Mouse (Mus musculus) myocyte (in vitro differentiated cells): ENCODE measurements around the gene Orai2. TPM values are rescaled to one million over a fixed set of nuclear protein-coding genes. Genes with fewer than 3 reads are reported as not detected.
"Not testable (repeated sequence)": the region's sequence is repeated elsewhere in the genome, so short reads cannot be mapped to it uniquely, and the experiment has no call there.

ENCODE experiments used
- H3K27me3 ChIP-seq: one replicate; pipeline ENCODE4 v1.6.1; 2011; ENCODE audit not compliant: control insufficient read depth, insufficient read depth, insufficient read length
- H3K36me3 ChIP-seq: one replicate; pipeline ENCODE4 v1.6.1; 2011; ENCODE audit not compliant: control insufficient read depth, insufficient read depth
- H3K4me2 ChIP-seq: one replicate; pipeline ENCODE4 v1.6.1; 2011; ENCODE audit warnings: low read depth, control low read depth
- H3K4me3 ChIP-seq: one replicate; pipeline ENCODE4 v1.5.1; 2011; ENCODE audit warnings: mild to moderate bottlenecking, control low read depth, moderate library complexity
- H3K79me2 ChIP-seq: one replicate; pipeline ENCODE4 v1.6.1; 2011; ENCODE audit not compliant: control insufficient read depth, insufficient read depth
- H3ac ChIP-seq: one replicate; pipeline ENCODE4 v1.6.1; 2011; ENCODE audit not compliant: control insufficient read depth, insufficient read length
- CEBPB ChIP-seq: IDR thresholded peaks from 2 replicates; pipeline ENCODE4 v1.6.1; 2011; ENCODE audit warnings: mild to moderate bottlenecking, moderate library complexity; ENCODE audit not compliant: poor library complexity, insufficient read depth, severe bottlenecking
- E2F4 ChIP-seq: IDR thresholded peaks from one replicate; pipeline ENCODE4 v1.6.1; 2011; ENCODE audit warnings: mild to moderate bottlenecking, control low read depth, moderate library complexity; ENCODE audit not compliant: insufficient read depth
- MAX ChIP-seq: IDR thresholded peaks from one replicate; pipeline ENCODE4 v1.6.1; 2011; ENCODE audit warnings: low read depth, mild to moderate bottlenecking, control low read depth
- MYOD1 ChIP-seq, 3 experiments: IDR thresholded peaks; one replicate each; pipeline ENCODE4 v1.6.1; 2011; ENCODE audit warnings: control low read depth in 2 of 3, low read depth in 2 of 3, mild to moderate bottlenecking in 2 of 3, moderate library complexity in 1 of 3; ENCODE audit not compliant: insufficient read length in 2 of 3, control insufficient read depth in 1 of 3
- MYOG ChIP-seq, 3 experiments: IDR thresholded peaks; one replicate each; pipeline ENCODE4 v1.6.1; 2011; ENCODE audit warnings: control low read depth in 2 of 3, low read depth in 2 of 3, mild to moderate bottlenecking in 2 of 3; ENCODE audit not compliant: insufficient read length in 2 of 3, control insufficient read depth in 1 of 3, insufficient read depth in 1 of 3
- POLR2A ChIP-seq: IDR thresholded peaks from one replicate; pipeline ENCODE4 v1.6.1; 2011; ENCODE audit warnings: low read depth, mild to moderate bottlenecking, control low read depth, moderate library complexity; ENCODE audit not compliant: insufficient read length
- POLR2AphosphoS2 ChIP-seq: IDR thresholded peaks from one replicate; pipeline ENCODE4 v1.6.1; 2011; ENCODE audit warnings: low read depth, control low read depth; ENCODE audit not compliant: insufficient read length
- REST ChIP-seq: IDR thresholded peaks from one replicate; pipeline ENCODE4 v1.6.1; 2011; ENCODE audit warnings: mild to moderate bottlenecking, control low read depth, moderate library complexity; ENCODE audit not compliant: insufficient read depth, insufficient read length
- SRF ChIP-seq: IDR thresholded peaks from one replicate; pipeline ENCODE4 v1.6.1; 2011; ENCODE audit warnings: low read depth; ENCODE audit not compliant: control insufficient read depth, insufficient read length
- TCF12 ChIP-seq: IDR thresholded peaks from one replicate; pipeline ENCODE4 v1.6.1; 2011; ENCODE audit warnings: mild to moderate bottlenecking, control low read depth; ENCODE audit not compliant: poor library complexity, insufficient read depth, severe bottlenecking
- TCF3 ChIP-seq: IDR thresholded peaks from one replicate; pipeline ENCODE4 v1.6.1; 2011; ENCODE audit warnings: low read depth, control low read depth; ENCODE audit not compliant: insufficient read length
- USF1 ChIP-seq: IDR thresholded peaks from one replicate; pipeline ENCODE4 v1.6.1; 2011; ENCODE audit warnings: low read depth, mild to moderate bottlenecking, control low read depth, moderate library complexity
- polyA plus RNA-seq: library from polyadenylated mRNA; unstranded; fragments of >200 nt; fragmentation: generic; extraction: Trizol; gene quantifications from one replicate; pipeline ENCODE4 v1.2.1, GENCODE M21; 2012; ENCODE audit warnings: missing spikeins

Gene Orai2
- polyA plus RNA-seq, 1 experiment = 18.2 TPM

DNA sequence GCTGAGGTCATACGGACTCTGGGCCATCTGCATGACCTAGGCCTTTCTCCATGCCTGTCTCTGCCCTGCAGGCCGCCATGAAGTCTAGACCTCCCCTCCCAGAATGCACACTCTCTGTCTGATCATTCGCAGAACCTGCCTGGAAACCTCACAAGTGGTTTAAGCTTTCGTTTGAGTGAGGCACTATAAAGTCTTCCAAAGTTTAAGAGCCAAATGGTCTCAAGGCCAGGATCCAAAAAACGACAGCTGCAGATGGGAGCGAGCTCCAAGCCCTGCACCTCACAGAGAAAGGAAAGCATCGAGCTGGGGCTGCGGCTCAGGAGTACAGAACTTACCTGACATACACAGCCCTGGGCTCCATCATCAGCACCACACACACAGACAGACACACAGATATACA, 18.1 kb downstream of the Orai2 start:
- Histone ChIP-seq H3K4me2 (no peak overlapping the region), H3K36me3 (no peaks in the 10 kb centered on the region), H3K27me3 (no peaks in the 10 kb centered on the region), H3K4me3 (no peak overlapping the region), H3K79me2 (no peaks in the 10 kb centered on the region), H3ac (no peak overlapping the region)
- TF ChIP-seq POLR2AphosphoS2 (no peak), E2F4 (no peak), TCF3 (no peak), TCF12 (no peak), CEBPB (no peak), MYOG (IDR thresholded peaks at IDR 0.05; ENCODE audit: control insufficient read depth in 1 of 3, insufficient read depth in 1 of 3, insufficient read length in 2 of 3, low read depth in 2 of 3) (no peak), USF1 (no peak), MAX (no peak), POLR2A (no peak), SRF (no peak)

DNA sequence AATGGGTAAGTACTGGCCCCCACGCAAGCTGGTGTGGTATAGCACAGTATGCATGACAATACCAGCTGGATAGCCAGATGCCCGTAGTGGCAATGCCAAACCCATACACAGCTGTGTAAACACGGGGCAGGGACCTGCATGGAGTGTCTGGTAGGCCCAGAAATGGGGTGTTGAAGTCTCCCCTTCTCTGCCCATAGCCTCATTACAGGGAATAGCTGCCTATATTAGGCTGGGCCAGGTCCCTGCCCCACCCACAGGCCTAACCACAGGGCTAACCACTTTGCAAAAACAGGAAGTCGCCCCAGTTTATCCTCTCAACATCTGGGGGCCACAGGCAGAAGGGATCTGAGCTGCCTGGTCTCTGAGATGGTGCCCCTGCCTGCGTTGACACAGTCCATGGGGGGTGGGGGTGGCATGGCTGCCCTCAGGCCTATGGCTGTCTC, 21.4 kb downstream of the Orai2 start:
- H3K4me3 ChIP-seq, H3ac ChIP-seq, H3K79me2 ChIP-seq, H3K36me3 ChIP-seq, H3K27me3 ChIP-seq: not testable (repeated sequence)
- H3K4me2 ChIP-seq = peak overlapping the region; percentile 12
- TF ChIP-seq TCF12 (peak; percentile 76), TCF3 (peak; percentile 42), MYOG (IDR thresholded peaks at IDR 0.05; ENCODE audit: control insufficient read depth in 1 of 3, insufficient read depth in 1 of 3, insufficient read length in 2 of 3, low read depth in 2 of 3) (peak in 1 of 3 experiments; percentile 30), MYOD1 (IDR thresholded peaks at IDR 0.05; ENCODE audit: control insufficient read depth in 1 of 3, insufficient read length in 2 of 3, low read depth in 2 of 3) (peak; percentile 25 to 88 (median 77))

DNA sequence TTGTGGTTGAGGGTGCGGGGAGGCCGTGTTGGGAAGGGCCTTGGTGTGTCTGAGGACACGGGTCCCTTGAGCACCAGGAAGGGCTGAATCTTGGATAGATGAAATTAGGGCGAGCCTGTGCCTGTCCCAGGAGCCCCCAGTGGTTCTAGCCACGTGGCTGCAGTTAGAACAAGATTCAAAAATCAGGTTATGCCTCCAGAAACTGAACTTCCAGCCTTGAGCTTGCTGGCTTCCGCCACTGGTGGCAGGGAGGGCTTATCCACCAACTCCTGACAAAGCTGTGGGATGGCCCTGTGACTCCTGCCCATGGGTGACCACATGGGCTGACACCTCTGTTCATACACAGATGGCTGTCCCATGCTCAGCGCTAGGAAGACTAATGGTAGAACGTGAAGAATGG, 22.8 kb downstream of the Orai2 start:
- no peak overlapping the region for H3K4me3 ChIP-seq
- H3K79me2 ChIP-seq = no peaks in the 10 kb centered on the region
- H3K27me3 ChIP-seq = no peaks in the 10 kb centered on the region
- no peaks in the 10 kb centered on the region for H3K36me3 ChIP-seq
- H3K4me2 ChIP-seq = no peak overlapping the region
- no peak for TF ChIP-seq E2F4
- no peak for TF ChIP-seq POLR2A
- TF ChIP-seq SRF = no peak
- TF ChIP-seq TCF12 = no peak
- no peak for TF ChIP-seq MAX
- no peak for TF ChIP-seq POLR2AphosphoS2
- TF ChIP-seq REST = no peak
- H3ac ChIP-seq = no peak overlapping the region

DNA sequence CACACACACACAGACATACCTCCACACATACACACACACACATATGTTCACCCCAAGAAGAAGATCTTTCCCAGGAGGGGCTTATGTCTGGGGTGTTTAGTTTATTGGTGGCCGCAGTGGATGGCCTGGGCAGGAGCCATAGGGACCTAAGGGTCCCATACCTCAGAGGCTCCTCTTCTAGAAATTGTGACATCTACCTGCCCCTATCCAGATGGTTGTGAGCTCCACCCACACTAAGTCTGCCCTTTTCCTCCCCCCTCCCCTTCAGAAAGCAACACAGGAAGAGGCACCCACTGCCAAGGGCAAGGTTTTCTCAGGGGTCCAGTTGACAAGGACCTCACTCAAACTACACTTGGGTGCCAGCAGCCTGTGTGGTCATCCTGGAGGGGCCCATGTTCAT, 23.6 kb downstream of the Orai2 start:
- Histone ChIP-seq H3K79me2 (no peaks in the 10 kb centered on the region), H3K4me3 (no peak overlapping the region), H3K36me3 (no peaks in the 10 kb centered on the region), H3ac (no peak overlapping the region), H3K27me3 (no peaks in the 10 kb centered on the region), H3K4me2 (no peak overlapping the region)
- no peak for TF ChIP-seq MYOD1 (IDR thresholded peaks at IDR 0.05; ENCODE audit: control insufficient read depth in 1 of 3, insufficient read length in 2 of 3, low read depth in 2 of 3)
- TF ChIP-seq TCF12 = no peak
- TF ChIP-seq E2F4 = no peak
- TF ChIP-seq REST = no peak
- TF ChIP-seq POLR2AphosphoS2 = no peak
- no peak for TF ChIP-seq TCF3
- no peak for TF ChIP-seq CEBPB

DNA sequence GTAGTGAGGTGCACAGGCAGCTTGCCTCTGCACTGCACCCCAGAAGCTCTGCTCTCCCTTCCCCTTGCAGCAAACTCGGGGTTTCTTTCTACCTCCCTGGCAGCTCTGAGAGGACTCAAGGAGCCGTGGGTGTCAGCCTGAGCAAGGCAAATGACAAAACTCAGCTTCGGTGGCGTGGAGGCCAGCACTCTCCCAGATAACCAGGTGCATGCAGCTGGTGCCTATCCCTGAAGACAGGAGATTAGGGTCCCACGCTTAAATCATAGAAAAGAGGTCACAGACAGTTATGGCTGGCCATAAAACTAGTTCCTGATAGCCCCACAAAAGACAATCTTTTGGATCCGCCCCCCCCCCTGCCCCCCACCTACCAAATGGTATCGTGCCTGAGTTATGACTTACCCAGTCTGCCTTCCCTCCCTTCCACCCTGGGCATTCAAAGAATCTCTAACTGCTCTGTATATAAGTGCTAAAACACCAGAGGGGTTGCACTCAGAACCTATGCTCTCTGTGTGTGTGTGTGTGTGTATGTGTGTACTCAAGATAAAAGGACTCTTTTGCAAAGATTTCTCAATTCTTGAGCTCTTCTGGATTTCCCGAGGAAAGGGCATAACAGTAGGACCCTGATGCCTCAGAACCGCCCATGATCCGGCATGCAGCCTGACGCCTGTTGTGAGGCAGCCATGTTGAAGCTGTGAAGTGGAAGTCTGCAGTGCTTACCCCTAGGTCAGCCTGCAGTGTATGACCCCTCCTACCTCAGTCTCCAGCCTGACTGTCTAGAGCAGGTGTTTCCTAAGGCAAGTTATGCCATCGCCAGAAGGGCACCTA, 25.7 kb downstream of the Orai2 start:
- Histone ChIP-seq H3K79me2 (no peaks in the 10 kb centered on the region), H3K4me2 (no peak overlapping the region)

More for the DNA sequence above, 25.7 kb downstream of the Orai2 start:
- TF ChIP-seq MYOD1 (IDR thresholded peaks at IDR 0.05; ENCODE audit: control insufficient read depth in 1 of 3, insufficient read length in 2 of 3, low read depth in 2 of 3) (no peak), POLR2AphosphoS2 (no peak), USF1 (no peak), MAX (no peak), TCF3 (no peak), REST (no peak), TCF12 (no peak), CEBPB (no peak), POLR2A (no peak), SRF (no peak), E2F4 (no peak), MYOG (IDR thresholded peaks at IDR 0.05; ENCODE audit: control insufficient read depth in 1 of 3, insufficient read depth in 1 of 3, insufficient read length in 2 of 3, low read depth in 2 of 3) (no peak)
- no peak overlapping the region for H3ac ChIP-seq
- H3K27me3 ChIP-seq = no peaks in the 10 kb centered on the region
- no peak overlapping the region for H3K4me3 ChIP-seq
- no peaks in the 10 kb centered on the region for H3K36me3 ChIP-seq
